Mouse (Mus musculus): Measurements from ENCODE around the gene Cck.

DNA sequence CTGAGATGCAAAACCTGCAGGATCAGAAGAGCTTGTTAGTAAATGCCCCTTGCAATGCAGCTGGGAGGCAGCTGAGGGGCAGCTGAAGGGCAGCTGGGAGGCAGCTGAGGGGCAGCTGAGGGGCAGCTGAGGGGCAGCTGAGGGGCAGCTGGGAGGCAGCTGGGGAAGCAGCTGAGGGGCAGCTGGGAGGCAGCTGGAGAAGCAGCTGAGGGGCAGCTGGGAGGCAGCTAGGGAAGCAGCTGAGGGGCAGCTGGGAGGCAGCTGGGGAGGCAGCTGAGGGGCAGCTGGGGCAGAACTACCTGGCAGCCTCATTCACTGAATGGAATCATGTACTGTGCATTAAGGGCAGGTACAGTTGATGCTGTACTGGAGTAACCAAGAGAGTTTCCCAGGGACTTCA is 46.0 kb upstream of the Cck start:
- TF ChIP-seq HCFC1 (IDR thresholded peaks at IDR 0.05; ENCODE audit: borderline replicate concordance, insufficient read depth, low read length), result no peak
- no peak for TF ChIP-seq ZC3H11A (IDR thresholded peaks at IDR 0.05; ENCODE audit: borderline replicate concordance, low read depth, low read length)
- TF ChIP-seq ZNF384 (IDR thresholded peaks at IDR 0.05; ENCODE audit: low read depth, low read length), result no peak

Data from ES-E14 (cell line).